Mouse (Mus musculus) hindbrain, embryonic 11.5 days (tissue): ENCODE data around the gene Kif5a. TPM values are rescaled to one million over a fixed set of nuclear protein-coding genes. Genes with fewer than 3 reads are reported as not detected.
A peak's percentile ranks its signal among the peaks of the same experiment; 100 is the strongest.

Experiments
- ATAC-seq: fragments of 200-750 bp; cut with Nextera tagmentation; 2 replicates; pipeline ENCODE4 v1.8.0; 2017; ENCODE audit warnings: mild to moderate bottlenecking, moderate TSS enrichment, moderate library complexity; ENCODE audit not compliant: low FRiP score
- DNase-seq: peaks from one replicate; pipeline ENCODE4 v3.0.0-alpha.2; 2015; ENCODE audit warnings: low spot score
- H3K27ac ChIP-seq: fragments of 300-500 bp; sonication (generic); 2 replicates; pipeline ENCODE4 v1.5.1; 2014; ENCODE audit warnings: mild to moderate bottlenecking, low read depth, low read length
- H3K27me3 ChIP-seq: fragments of 300-500 bp; sonication (generic); 2 replicates; pipeline ENCODE4 v1.6.1; 2014; ENCODE audit warnings: mild to moderate bottlenecking, low read length, moderate library complexity, mixed read lengths; ENCODE audit not compliant: control insufficient read depth, insufficient read depth
- H3K36me3 ChIP-seq: fragments of 300-500 bp; sonication (generic); 2 replicates; pipeline ENCODE4 v1.6.1; 2014; ENCODE audit warnings: mild to moderate bottlenecking, low read length, moderate library complexity, mixed read lengths; ENCODE audit not compliant: control insufficient read depth, insufficient read depth
- H3K4me1 ChIP-seq: fragments of 300-500 bp; sonication (generic); replicated peaks from 2 replicates; pipeline ENCODE4 v1.6.1; 2014; ENCODE audit warnings: low read length, mixed read lengths; ENCODE audit not compliant: control insufficient read depth, insufficient read depth
- H3K4me2 ChIP-seq: fragments of 300-500 bp; sonication (generic); replicated peaks from 2 replicates; pipeline ENCODE4 v1.6.1; 2014; ENCODE audit warnings: mild to moderate bottlenecking, low read depth, low read length
- H3K4me3 ChIP-seq: fragments of 300-500 bp; sonication (generic); 2 replicates; pipeline ENCODE4 v1.5.1; 2014; ENCODE audit warnings: low read depth, low read length
- H3K9ac ChIP-seq: fragments of 300-500 bp; sonication (generic); 2 replicates; pipeline ENCODE4 v1.6.1; 2014; ENCODE audit warnings: low read depth, low read length
- H3K9me3 ChIP-seq: fragments of 300-500 bp; sonication (generic); 2 replicates; pipeline ENCODE4 v1.6.1; 2016; ENCODE audit warnings: low read length; ENCODE audit not compliant: control insufficient read depth
- WGBS: fragments of 180-500 bp; shearing (Covaris S2); extraction: QIAGEN DNeasy Blood & Tissue Kit; methylation state at CpG from one replicate; pipeline ENCODE4 v1.1.7; 2014; 5-methylcytosine and 5-hydroxymethylcytosine counted together
- polyA plus RNA-seq: library from polyadenylated mRNA; unstranded; fragments of >200 nt; fragmentation: Nextera tagmentation; extraction: Ambion mirVana; gene quantifications from 2 replicates; pipeline ENCODE4 v1.2.1, GENCODE M21; 2014

The Kif5a gene
- polyA plus RNA-seq, 1 experiment from 2014 or later = 41.4 TPM

DNA sequence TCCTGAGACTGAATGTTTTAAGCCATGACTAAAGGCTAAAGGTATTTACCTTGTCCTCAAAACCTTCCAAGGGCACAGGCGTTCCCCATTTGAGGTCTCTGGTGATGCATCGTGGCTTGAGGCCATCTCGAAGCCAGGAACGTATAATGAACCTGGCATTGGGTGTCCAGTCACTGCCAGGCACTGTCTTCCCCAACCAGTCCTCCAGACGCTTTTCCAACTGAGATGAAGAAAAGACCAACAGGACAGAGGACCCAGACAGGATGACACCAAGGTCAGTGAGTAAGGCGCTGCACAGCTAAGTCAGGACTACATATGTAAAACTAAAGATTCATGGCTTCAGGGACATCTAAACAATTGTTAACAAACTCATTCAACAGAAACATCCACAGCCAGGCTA, 37.2 kb upstream of the Kif5a start:
- ATAC-seq = no peak
- Histone ChIP-seq H3K36me3 (peaks cover 22% of the 10 kb centered on the region), H3K9ac (no peak overlapping the region)

DNA sequence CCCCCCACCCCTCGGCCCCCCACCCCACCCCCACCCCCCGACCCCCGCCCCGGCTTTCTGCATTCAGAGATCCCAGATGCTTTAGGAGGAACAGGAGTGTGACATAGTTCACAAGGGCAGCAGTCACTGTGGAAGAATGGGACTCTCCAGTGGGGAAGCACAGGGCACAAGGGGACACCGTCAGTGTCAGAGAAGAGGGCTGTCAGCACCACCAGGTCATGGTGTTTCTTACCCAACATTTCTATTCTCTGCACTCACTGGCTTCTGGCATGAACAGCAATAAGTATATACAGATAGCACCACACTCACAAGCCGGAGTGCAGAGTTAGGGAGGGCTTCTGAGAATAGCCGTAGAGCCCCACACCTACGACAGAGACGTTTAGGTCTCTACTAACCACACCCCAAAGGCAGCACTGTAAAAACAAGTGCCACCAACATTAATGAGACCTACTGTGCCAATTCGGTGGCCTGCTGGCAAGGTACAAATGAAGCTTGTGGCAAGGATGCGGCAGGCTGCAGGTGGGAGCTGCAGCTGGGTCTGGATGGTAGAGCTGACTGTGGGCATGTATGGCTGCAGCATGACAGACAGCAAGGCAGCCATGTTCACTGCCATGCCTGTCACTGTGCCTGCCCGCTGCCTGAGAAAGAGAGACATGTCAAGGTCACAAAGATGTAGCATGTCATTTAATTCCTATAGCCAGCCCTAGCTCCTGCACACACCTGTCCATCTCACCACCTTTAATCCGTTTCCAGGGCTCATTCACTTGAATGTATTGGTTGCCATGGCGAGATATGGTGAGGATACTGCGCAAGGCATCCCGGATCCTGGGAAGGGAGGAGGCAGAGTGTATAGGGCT, 34.1 kb upstream of the Kif5a start:
- DNase-seq (no peak), ATAC-seq (no peak)
- Histone ChIP-seq H3K4me3 (no peak overlapping the region), H3K4me2 (no peak overlapping the region), H3K36me3 (peaks cover 20% of the 10 kb centered on the region), H3K4me1 (no peaks in the 10 kb centered on the region), H3K27ac (no peak overlapping the region), H3K27me3 (no peaks in the 10 kb centered on the region), H3K9ac (no peak overlapping the region), H3K9me3 (no peaks in the 10 kb centered on the region)
- 87% methylated on average over 16 of the region's 16 CpGs for WGBS

More for the DNA sequence above, 37.2 kb upstream of the Kif5a start:
- WGBS = 93% methylated on average over 6 of the region's 6 CpGs
- H3K4me2 ChIP-seq = no peak overlapping the region
- DNase-seq = no peak
- H3K9me3 ChIP-seq = no peaks in the 10 kb centered on the region
- H3K27me3 ChIP-seq = no peaks in the 10 kb centered on the region
- no peaks in the 10 kb centered on the region for H3K4me1 ChIP-seq
- H3K27ac ChIP-seq = no peak overlapping the region
- H3K4me3 ChIP-seq = no peak overlapping the region

- H3K36me3 ChIP-seq = peaks cover 16% of the 10 kb centered on the region
- H3K9me3 ChIP-seq = no peaks in the 10 kb centered on the region
- no peaks in the 10 kb centered on the region for H3K27me3 ChIP-seq
- H3K4me1 ChIP-seq = no peaks in the 10 kb centered on the region; the same call in 1 of the 2 replicates
- WGBS = 95% methylated on average over 24 of the region's 24 CpGs
- no peak overlapping the region for H3K27ac ChIP-seq
- no peak overlapping the region for H3K9ac ChIP-seq
- ATAC-seq (no peak), DNase-seq (no peak)
- no peak overlapping the region for H3K4me3 ChIP-seq
- no peak overlapping the region for H3K4me2 ChIP-seq
These were observed 33.0 kb upstream of the Kif5a start for GRCm38 (mm10) chr10:127295986-127296794.

- peaks cover 12% of the 10 kb centered on the region for H3K36me3 ChIP-seq
- DNase-seq (no peak), ATAC-seq (no peak)
- no peak overlapping the region for H3K9ac ChIP-seq
- no peak overlapping the region for H3K4me2 ChIP-seq
- H3K27me3 ChIP-seq = no peaks in the 10 kb centered on the region
- H3K9me3 ChIP-seq = no peaks in the 10 kb centered on the region
- H3K4me1 ChIP-seq = no peaks in the 10 kb centered on the region; the same call in 1 of the 2 replicates
- H3K4me3 ChIP-seq = no peak overlapping the region
- WGBS = 92% methylated on average over 10 of the region's 10 CpGs
- H3K27ac ChIP-seq = no peak overlapping the region
These were observed 31.9 kb upstream of the Kif5a start for GRCm38 (mm10) chr10:127294895-127295510.

GRCm38 (mm10) chr10:127293590-127294113, 30.5 kb upstream of the Kif5a start:
- ATAC-seq (no peak), DNase-seq (no peak)
- Histone ChIP-seq H3K4me1 (no peaks in the 10 kb centered on the region; the same call in 1 of the 2 replicates), H3K9ac (no peak overlapping the region), H3K27ac (no peak overlapping the region), H3K4me2 (no peak overlapping the region), H3K36me3 (peaks cover 9% of the 10 kb centered on the region), H3K4me3 (no peak overlapping the region), H3K9me3 (no peaks in the 10 kb centered on the region), H3K27me3 (no peaks in the 10 kb centered on the region)
- 88% methylated on average over 3 of the region's 3 CpGs for WGBS

DNA sequence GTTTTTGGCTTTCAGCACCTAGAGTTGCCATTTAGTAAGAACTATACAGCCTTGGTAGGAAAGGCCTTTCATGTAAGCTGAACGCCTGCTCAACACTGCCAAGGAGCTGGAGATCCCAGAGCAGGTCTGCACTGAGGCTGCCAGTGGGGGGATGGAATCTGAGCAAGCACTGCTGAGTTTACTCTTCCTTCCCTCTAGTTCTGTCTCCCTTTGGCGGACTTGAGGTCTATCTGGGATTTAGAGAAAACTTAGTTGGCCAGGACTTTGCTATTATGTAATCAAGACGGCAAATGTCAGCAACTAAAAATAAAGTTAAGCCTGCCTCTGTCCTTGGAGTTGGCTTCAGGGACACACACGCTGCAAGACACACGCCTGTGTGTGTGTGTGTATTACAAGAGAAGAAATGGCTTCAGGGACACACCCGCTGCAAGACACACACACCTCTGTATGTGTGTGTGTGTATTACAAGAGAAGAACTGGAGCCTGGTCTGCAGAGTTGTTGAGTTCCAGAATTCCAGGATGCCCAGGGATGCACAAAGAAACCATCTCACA, 29.9 kb upstream of the Kif5a start:
- no peak overlapping the region for H3K4me2 ChIP-seq
- H3K36me3 ChIP-seq = peaks cover 9% of the 10 kb centered on the region
- DNase-seq (no peak), ATAC-seq (no peak)
- H3K9ac ChIP-seq = no peak overlapping the region
- no peak overlapping the region for H3K27ac ChIP-seq
- 91% methylated on average over 6 of the region's 6 CpGs for WGBS
- no peaks in the 10 kb centered on the region for H3K27me3 ChIP-seq
- H3K4me3 ChIP-seq = no peak overlapping the region
- H3K9me3 ChIP-seq = no peaks in the 10 kb centered on the region
- H3K4me1 ChIP-seq = no peaks in the 10 kb centered on the region; the same call in 1 of the 2 replicates

- peaks cover 6% of the 10 kb centered on the region for H3K36me3 ChIP-seq
- DNase-seq = no peak
- H3K4me3 ChIP-seq = peak overlapping the region; percentile 58
- 61% methylated on average over 5 of the region's 5 CpGs for WGBS
- peak overlapping the region; percentile 85 for H3K4me2 ChIP-seq
- no peaks in the 10 kb centered on the region for H3K27me3 ChIP-seq
- H3K27ac ChIP-seq = 0 out of 2 replicates have a peak overlapping the region, but pooled peaks have one; percentile 99
- no peaks in the 10 kb centered on the region for H3K9me3 ChIP-seq
- peaks cover 10% of the 10 kb centered on the region for H3K4me1 ChIP-seq
- peak overlapping the region; percentile 76 for H3K9ac ChIP-seq
- ATAC-seq = no peak
These were observed 28.9 kb upstream of the Kif5a start for GRCm38 (mm10) chr10:127291881-127292638.
